Mouse (Mus musculus): Measurements from ENCODE around the gene Chst15. TPM values are rescaled to one million over a fixed set of nuclear protein-coding genes. Genes with fewer than 3 reads are reported as not detected.

The Chst15 gene
- polyA plus RNA-seq (2015; fragmentation: Nextera tagmentation; extraction: Ambion mirVana) = 22.3 and 24.8 TPM in 2 replicates

GRCm38 (mm10) chr7:132317036-132317541 lies at the start of gene Chst15:
Gene Chst15, minus strand, starts transcription at chr7:132317228.
- under 1% methylated on average over 34 of the region's 34 CpGs for WGBS

GRCm38 (mm10) chr7:132365703-132366384 lies 48.8 kb upstream of the Chst15 start:
- H3K4me2 ChIP-seq (ENCODE audit: low read depth, low read length) = no peak overlapping the region
- H3K27ac ChIP-seq (ENCODE audit: low read length) = no peak overlapping the region
- H3K27me3 ChIP-seq (ENCODE audit: control insufficient read depth, insufficient read depth, low read depth, low read length) = no peaks in the 10 kb centered on the region
- 59% methylated on average over 5 of the region's 5 CpGs for WGBS
- H3K9me3 ChIP-seq (ENCODE audit: control insufficient read depth, low read length) = no peaks in the 10 kb centered on the region
- H3K9ac ChIP-seq (ENCODE audit: low read length) = no peak overlapping the region
- no peak overlapping the region for H3K4me3 ChIP-seq (ENCODE audit: low read length)
- H3K36me3 ChIP-seq (ENCODE audit: control insufficient read depth, insufficient read depth, low read length) = no peaks in the 10 kb centered on the region
- H3K4me1 ChIP-seq (replicated peaks; ENCODE audit: control insufficient read depth, insufficient read depth, low read length) = no peaks in the 10 kb centered on the region; the same call in 1 of the 2 replicates
- ATAC-seq (ENCODE audit: low read depth) = no peak

More at GRCm38 (mm10) chr7:132317036-132317541, at the start of gene Chst15:
- ATAC-seq (ENCODE audit: low read depth) = peak; percentile 66
- Histone ChIP-seq H3K27ac (ENCODE audit: low read length) (peak within 1 kb of the TSS; percentile 91), H3K27me3 (ENCODE audit: control insufficient read depth, insufficient read depth, low read depth, low read length) (no peaks in the 10 kb centered on the region), H3K4me3 (ENCODE audit: low read length) (peak within 1 kb of the TSS; percentile 84), H3K36me3 (ENCODE audit: control insufficient read depth, insufficient read depth, low read length) (no peaks in the 10 kb centered on the region), H3K9me3 (ENCODE audit: control insufficient read depth, low read length) (no peaks in the 10 kb centered on the region), H3K4me2 (ENCODE audit: low read depth, low read length) (peak within 1 kb of the TSS; percentile 75), H3K9ac (ENCODE audit: low read length) (peak within 1 kb of the TSS; percentile 93), H3K4me1 (replicated peaks; ENCODE audit: control insufficient read depth, insufficient read depth, low read length) (peaks cover 26% of the 10 kb centered on the region)

GRCm38 (mm10) chr7:132365111-132365510 lies 48.1 kb upstream of the Chst15 start:
- no peak for ATAC-seq (ENCODE audit: low read depth)
- Histone ChIP-seq H3K27me3 (ENCODE audit: control insufficient read depth, insufficient read depth, low read depth, low read length) (no peaks in the 10 kb centered on the region), H3K36me3 (ENCODE audit: control insufficient read depth, insufficient read depth, low read length) (no peaks in the 10 kb centered on the region), H3K4me2 (ENCODE audit: low read depth, low read length) (no peak overlapping the region), H3K4me3 (ENCODE audit: low read length) (no peak overlapping the region), H3K4me1 (replicated peaks; ENCODE audit: control insufficient read depth, insufficient read depth, low read length) (no peaks in the 10 kb centered on the region; the same call in 1 of the 2 replicates), H3K27ac (ENCODE audit: low read length) (no peak overlapping the region), H3K9ac (ENCODE audit: low read length) (no peak overlapping the region), H3K9me3 (ENCODE audit: control insufficient read depth, low read length) (no peaks in the 10 kb centered on the region)
- WGBS = 66% methylated on average over 5 of the region's 5 CpGs

GRCm38 (mm10) chr7:132364506-132364905 lies 47.5 kb upstream of the Chst15 start:
- no peak overlapping the region for H3K27ac ChIP-seq (ENCODE audit: low read length)
- no peak overlapping the region for H3K4me2 ChIP-seq (ENCODE audit: low read depth, low read length)
- no peaks in the 10 kb centered on the region for H3K27me3 ChIP-seq (ENCODE audit: control insufficient read depth, insufficient read depth, low read depth, low read length)
- no peak overlapping the region for H3K4me3 ChIP-seq (ENCODE audit: low read length)
- WGBS = 46% methylated on average over 5 of the region's 5 CpGs
- H3K4me1 ChIP-seq (replicated peaks; ENCODE audit: control insufficient read depth, insufficient read depth, low read length) = no peaks in the 10 kb centered on the region; the same call in 1 of the 2 replicates
- no peak for ATAC-seq (ENCODE audit: low read depth)
- H3K9me3 ChIP-seq (ENCODE audit: control insufficient read depth, low read length) = no peaks in the 10 kb centered on the region
- no peaks in the 10 kb centered on the region for H3K36me3 ChIP-seq (ENCODE audit: control insufficient read depth, insufficient read depth, low read length)
- H3K9ac ChIP-seq (ENCODE audit: low read length) = no peak overlapping the region

GRCm38 (mm10) chr7:132360336-132360735 lies 43.3 kb upstream of the Chst15 start:
- Histone ChIP-seq H3K9ac (ENCODE audit: low read length) (no peak overlapping the region), H3K27ac (ENCODE audit: low read length) (no peak overlapping the region), H3K4me2 (ENCODE audit: low read depth, low read length) (no peak overlapping the region), H3K36me3 (ENCODE audit: control insufficient read depth, insufficient read depth, low read length) (no peaks in the 10 kb centered on the region), H3K4me3 (ENCODE audit: low read length) (no peak overlapping the region), H3K27me3 (ENCODE audit: control insufficient read depth, insufficient read depth, low read depth, low read length) (no peaks in the 10 kb centered on the region), H3K4me1 (replicated peaks; ENCODE audit: control insufficient read depth, insufficient read depth, low read length) (peaks cover 15% of the 10 kb centered on the region), H3K9me3 (ENCODE audit: control insufficient read depth, low read length) (no peaks in the 10 kb centered on the region)
- WGBS = 74% methylated on average over 4 of the region's 4 CpGs
- ATAC-seq (ENCODE audit: low read depth) = no peak

- H3K27me3 ChIP-seq (ENCODE audit: control insufficient read depth, insufficient read depth, low read depth, low read length) = no peaks in the 10 kb centered on the region
- H3K27ac ChIP-seq (ENCODE audit: low read length) = no peak overlapping the region; the same call in 1 of the 2 replicates
- peaks cover 15% of the 10 kb centered on the region for H3K4me1 ChIP-seq (replicated peaks; ENCODE audit: control insufficient read depth, insufficient read depth, low read length)
- H3K36me3 ChIP-seq (ENCODE audit: control insufficient read depth, insufficient read depth, low read length) = no peaks in the 10 kb centered on the region
- H3K4me2 ChIP-seq (ENCODE audit: low read depth, low read length) = no peak overlapping the region
- H3K9ac ChIP-seq (ENCODE audit: low read length) = no peak overlapping the region
- no peak for ATAC-seq (ENCODE audit: low read depth)
- H3K9me3 ChIP-seq (ENCODE audit: control insufficient read depth, low read length) = no peaks in the 10 kb centered on the region
- no peak overlapping the region for H3K4me3 ChIP-seq (ENCODE audit: low read length)
- 43% methylated on average over 4 of the region's 4 CpGs for WGBS
Observed at GRCm38 (mm10) chr7:132358709-132359108, 41.7 kb upstream of the Chst15 start.

- Histone ChIP-seq H3K4me2 (ENCODE audit: low read depth, low read length) (no peak overlapping the region), H3K9me3 (ENCODE audit: control insufficient read depth, low read length) (no peaks in the 10 kb centered on the region), H3K4me3 (ENCODE audit: low read length) (no peak overlapping the region), H3K27ac (ENCODE audit: low read length) (no peak overlapping the region), H3K36me3 (ENCODE audit: control insufficient read depth, insufficient read depth, low read length) (no peaks in the 10 kb centered on the region), H3K9ac (ENCODE audit: low read length) (no peak overlapping the region), H3K4me1 (replicated peaks; ENCODE audit: control insufficient read depth, insufficient read depth, low read length) (peaks cover 15% of the 10 kb centered on the region), H3K27me3 (ENCODE audit: control insufficient read depth, insufficient read depth, low read depth, low read length) (no peaks in the 10 kb centered on the region)
- WGBS = 28% methylated on average over 3 of the region's 3 CpGs
- peak; percentile 22; the same call in 1 of the 2 replicates for ATAC-seq (ENCODE audit: low read depth)
Observed at GRCm38 (mm10) chr7:132358250-132358649, 41.2 kb upstream of the Chst15 start.

- WGBS = 76% methylated on average over 3 of the region's 3 CpGs
- H3K4me2 ChIP-seq (ENCODE audit: low read depth, low read length) = no peak overlapping the region
Observed at GRCm38 (mm10) chr7:132357841-132358237, 40.8 kb upstream of the Chst15 start.

GRCm38 (mm10) chr7:132356881-132357840 lies 40.1 kb upstream of the Chst15 start:
- H3K27me3 ChIP-seq (ENCODE audit: control insufficient read depth, insufficient read depth, low read depth, low read length) = no peaks in the 10 kb centered on the region
- no peak; the same call in 1 of the 2 replicates for ATAC-seq (ENCODE audit: low read depth)
- no peak overlapping the region for H3K4me2 ChIP-seq (ENCODE audit: low read depth, low read length)
- no peak overlapping the region for H3K4me3 ChIP-seq (ENCODE audit: low read length)
- no peak overlapping the region for H3K9ac ChIP-seq (ENCODE audit: low read length)
- peaks cover 15% of the 10 kb centered on the region for H3K4me1 ChIP-seq (replicated peaks; ENCODE audit: control insufficient read depth, insufficient read depth, low read length)
- H3K36me3 ChIP-seq (ENCODE audit: control insufficient read depth, insufficient read depth, low read length) = no peaks in the 10 kb centered on the region
- H3K9me3 ChIP-seq (ENCODE audit: control insufficient read depth, low read length) = no peaks in the 10 kb centered on the region
- H3K27ac ChIP-seq (ENCODE audit: low read length) = no peak overlapping the region
- 65% methylated on average over 10 of the region's 10 CpGs for WGBS

More at GRCm38 (mm10) chr7:132357841-132358237, 40.8 kb upstream of the Chst15 start:
- H3K27ac ChIP-seq (ENCODE audit: low read length) = no peak overlapping the region
- H3K9ac ChIP-seq (ENCODE audit: low read length) = no peak overlapping the region
- H3K4me3 ChIP-seq (ENCODE audit: low read length) = no peak overlapping the region
- no peak for ATAC-seq (ENCODE audit: low read depth)
- H3K4me1 ChIP-seq (replicated peaks; ENCODE audit: control insufficient read depth, insufficient read depth, low read length) = peaks cover 15% of the 10 kb centered on the region
- H3K27me3 ChIP-seq (ENCODE audit: control insufficient read depth, insufficient read depth, low read depth, low read length) = no peaks in the 10 kb centered on the region
- H3K9me3 ChIP-seq (ENCODE audit: control insufficient read depth, low read length) = no peaks in the 10 kb centered on the region
- no peaks in the 10 kb centered on the region for H3K36me3 ChIP-seq (ENCODE audit: control insufficient read depth, insufficient read depth, low read length)

Data from lung, embryonic 16.5 days (tissue).